Mouse (Mus musculus): ENCODE measurements around the gene Dctn2. TPM values are rescaled to one million over a fixed set of nuclear protein-coding genes. Genes with fewer than 3 reads are reported as not detected.

The Dctn2 gene
- polyA plus RNA-seq, 1 experiment = 250 TPM

DNA sequence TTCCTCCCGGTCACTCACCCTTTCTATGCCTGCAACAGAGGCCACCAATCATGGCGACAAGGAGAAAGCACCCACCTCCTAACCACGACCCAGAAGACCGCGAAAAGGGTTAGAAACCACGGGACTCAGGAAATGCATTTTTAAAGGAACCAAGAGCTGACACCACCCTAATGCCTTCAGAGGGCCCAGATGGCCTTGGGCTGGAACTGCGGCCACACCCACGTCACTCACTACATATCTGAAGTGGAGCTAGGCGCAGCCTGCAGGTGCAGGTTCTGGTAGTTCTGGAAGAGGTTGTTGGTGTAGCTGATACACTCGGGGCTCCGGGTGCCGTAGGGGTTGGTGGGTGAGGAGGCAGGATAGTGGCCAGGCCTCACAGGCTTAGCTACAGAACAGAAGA is 35.5 kb upstream of the Dctn2 start:
- peaks cover 43% of the 10 kb centered on the region for H3K27me3 ChIP-seq (ENCODE audit: control insufficient read depth, insufficient read depth, insufficient read length)

DNA sequence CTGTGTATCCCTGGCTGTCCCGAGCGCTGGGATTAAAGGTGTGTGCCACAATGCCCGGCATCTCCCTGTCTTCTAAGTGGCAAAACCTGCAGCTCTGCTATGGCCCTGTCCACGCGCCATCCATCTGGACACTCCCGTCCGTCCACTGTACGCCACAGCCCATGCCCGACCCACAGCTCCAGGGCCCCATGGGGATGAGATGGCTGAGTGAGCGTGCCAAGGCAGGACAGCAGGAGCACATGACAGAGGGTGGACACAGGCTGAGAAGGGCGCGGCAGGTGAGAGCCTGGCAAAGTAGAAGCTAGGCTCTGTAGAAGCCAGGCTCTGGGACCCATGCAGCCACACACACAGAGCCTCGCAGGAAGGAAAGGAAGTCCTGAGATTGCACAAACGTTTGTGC is 34.4 kb upstream of the Dctn2 start:
- Histone ChIP-seq H3K4me3 (no peak overlapping the region), H3K4me2 (ENCODE audit: low read depth) (no peak overlapping the region), H3ac (ENCODE audit: control insufficient read depth, insufficient read length) (no peak overlapping the region), H3K27me3 (ENCODE audit: control insufficient read depth, insufficient read depth, insufficient read length) (peaks cover 48% of the 10 kb centered on the region), H3K36me3 (ENCODE audit: control insufficient read depth, insufficient read depth) (no peaks in the 10 kb centered on the region), H3K79me2 (ENCODE audit: control insufficient read depth, insufficient read depth) (no peaks in the 10 kb centered on the region)
- TF ChIP-seq TCF3 (IDR thresholded peaks at IDR 0.05; ENCODE audit: insufficient read length, low read depth) = no peak
- no peak for TF ChIP-seq CEBPB (IDR thresholded peaks at IDR 0.05; ENCODE audit: insufficient read depth, poor library complexity, severe bottlenecking)
- TF ChIP-seq TCF12 (IDR thresholded peaks at IDR 0.05; ENCODE audit: insufficient read depth, poor library complexity, severe bottlenecking) = no peak
- no peak for TF ChIP-seq MAX (IDR thresholded peaks at IDR 0.05; ENCODE audit: low read depth)
- TF ChIP-seq USF1 (IDR thresholded peaks at IDR 0.05; ENCODE audit: low read depth) = no peak
- no peak for TF ChIP-seq POLR2A (IDR thresholded peaks at IDR 0.05; ENCODE audit: insufficient read length, low read depth)
- no peak for TF ChIP-seq MYOG (IDR thresholded peaks at IDR 0.05; ENCODE audit: control insufficient read depth in 1 of 3, insufficient read depth in 1 of 3, insufficient read length in 2 of 3, low read depth in 2 of 3)
- no peak for TF ChIP-seq SRF (IDR thresholded peaks at IDR 0.05; ENCODE audit: control insufficient read depth, insufficient read length, low read depth)
- TF ChIP-seq MYOD1 (IDR thresholded peaks at IDR 0.05; ENCODE audit: control insufficient read depth in 1 of 3, insufficient read length in 2 of 3, low read depth in 2 of 3) = no peak
- TF ChIP-seq POLR2AphosphoS2 (IDR thresholded peaks at IDR 0.05; ENCODE audit: insufficient read length, low read depth) = no peak
- TF ChIP-seq REST (IDR thresholded peaks at IDR 0.05; ENCODE audit: insufficient read depth, insufficient read length) = no peak
- TF ChIP-seq E2F4 (IDR thresholded peaks at IDR 0.05; ENCODE audit: insufficient read depth) = no peak

More for the DNA sequence above, 35.5 kb upstream of the Dctn2 start:
- no peak overlapping the region for H3K4me3 ChIP-seq
- TF ChIP-seq REST (IDR thresholded peaks at IDR 0.05; ENCODE audit: insufficient read depth, insufficient read length) = no peak
- no peak for TF ChIP-seq MYOD1 (IDR thresholded peaks at IDR 0.05; ENCODE audit: control insufficient read depth in 1 of 3, insufficient read length in 2 of 3, low read depth in 2 of 3)
- TF ChIP-seq TCF12 (IDR thresholded peaks at IDR 0.05; ENCODE audit: insufficient read depth, poor library complexity, severe bottlenecking) = no peak
- no peak for TF ChIP-seq POLR2AphosphoS2 (IDR thresholded peaks at IDR 0.05; ENCODE audit: insufficient read length, low read depth)
- no peak for TF ChIP-seq E2F4 (IDR thresholded peaks at IDR 0.05; ENCODE audit: insufficient read depth)
- TF ChIP-seq CEBPB (IDR thresholded peaks at IDR 0.05; ENCODE audit: insufficient read depth, poor library complexity, severe bottlenecking) = no peak
- no peak overlapping the region for H3K4me2 ChIP-seq (ENCODE audit: low read depth)
- H3K79me2 ChIP-seq (ENCODE audit: control insufficient read depth, insufficient read depth) = no peaks in the 10 kb centered on the region
- no peaks in the 10 kb centered on the region for H3K36me3 ChIP-seq (ENCODE audit: control insufficient read depth, insufficient read depth)
- H3ac ChIP-seq (ENCODE audit: control insufficient read depth, insufficient read length) = no peak overlapping the region

DNA sequence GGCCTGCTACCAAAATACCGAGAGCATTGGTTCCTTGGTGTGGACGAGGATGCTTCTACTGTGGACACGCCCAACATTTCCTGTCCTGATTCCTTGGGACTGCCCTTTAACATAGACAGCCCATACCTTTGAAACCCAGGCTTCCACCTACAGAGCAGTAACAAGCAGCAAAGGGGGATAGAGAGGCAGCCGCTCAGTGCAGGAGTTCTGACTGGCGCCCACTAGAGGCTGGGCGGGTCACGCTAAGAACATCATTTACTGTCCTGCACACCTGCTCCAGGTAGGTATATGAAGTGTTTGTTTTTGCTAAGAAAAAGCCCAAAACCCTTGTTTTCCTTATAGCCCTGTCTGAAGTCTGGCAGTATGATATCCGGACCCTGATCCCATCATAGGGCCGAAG is 33.0 kb upstream of the Dctn2 start:
- Histone ChIP-seq H3K27me3 (ENCODE audit: control insufficient read depth, insufficient read depth, insufficient read length) (peaks cover 62% of the 10 kb centered on the region), H3ac (ENCODE audit: control insufficient read depth, insufficient read length) (no peak overlapping the region), H3K4me2 (ENCODE audit: low read depth) (no peak overlapping the region), H3K36me3 (ENCODE audit: control insufficient read depth, insufficient read depth) (no peaks in the 10 kb centered on the region), H3K4me3 (no peak overlapping the region), H3K79me2 (ENCODE audit: control insufficient read depth, insufficient read depth) (no peaks in the 10 kb centered on the region)
- TF ChIP-seq E2F4 (IDR thresholded peaks at IDR 0.05; ENCODE audit: insufficient read depth) = no peak
- TF ChIP-seq CEBPB (IDR thresholded peaks at IDR 0.05; ENCODE audit: insufficient read depth, poor library complexity, severe bottlenecking) = no peak
- no peak for TF ChIP-seq TCF3 (IDR thresholded peaks at IDR 0.05; ENCODE audit: insufficient read length, low read depth)
- no peak for TF ChIP-seq POLR2A (IDR thresholded peaks at IDR 0.05; ENCODE audit: insufficient read length, low read depth)
- no peak for TF ChIP-seq MYOG (IDR thresholded peaks at IDR 0.05; ENCODE audit: control insufficient read depth in 1 of 3, insufficient read depth in 1 of 3, insufficient read length in 2 of 3, low read depth in 2 of 3)
- TF ChIP-seq TCF12 (IDR thresholded peaks at IDR 0.05; ENCODE audit: insufficient read depth, poor library complexity, severe bottlenecking) = no peak
- no peak for TF ChIP-seq POLR2AphosphoS2 (IDR thresholded peaks at IDR 0.05; ENCODE audit: insufficient read length, low read depth)
- no peak for TF ChIP-seq MYOD1 (IDR thresholded peaks at IDR 0.05; ENCODE audit: control insufficient read depth in 1 of 3, insufficient read length in 2 of 3, low read depth in 2 of 3)
- TF ChIP-seq MAX (IDR thresholded peaks at IDR 0.05; ENCODE audit: low read depth) = no peak
- TF ChIP-seq USF1 (IDR thresholded peaks at IDR 0.05; ENCODE audit: low read depth) = no peak
- no peak for TF ChIP-seq SRF (IDR thresholded peaks at IDR 0.05; ENCODE audit: control insufficient read depth, insufficient read length, low read depth)
- TF ChIP-seq REST (IDR thresholded peaks at IDR 0.05; ENCODE audit: insufficient read depth, insufficient read length) = no peak

DNA sequence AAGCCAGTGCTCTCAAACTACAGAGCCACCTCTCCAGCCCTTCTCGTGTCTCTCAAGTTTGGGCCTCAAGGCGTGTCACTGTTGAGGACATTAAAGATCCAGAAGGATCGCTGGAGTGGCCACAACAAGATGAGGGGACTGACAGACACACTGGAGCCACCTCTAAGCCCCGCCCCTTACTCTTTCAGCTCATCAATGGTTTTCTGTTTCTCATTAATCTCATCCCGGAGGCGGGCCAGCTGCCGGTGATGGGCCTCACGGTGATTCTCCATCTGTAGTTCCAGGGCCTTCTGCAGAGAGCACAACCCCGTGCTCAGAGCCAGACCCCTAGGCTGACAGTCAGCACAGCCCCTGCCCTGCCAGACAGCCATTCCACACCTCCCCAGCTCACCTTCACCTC is 29.6 kb upstream of the Dctn2 start:
- no peak overlapping the region for H3K4me2 ChIP-seq (ENCODE audit: low read depth)
- no peak overlapping the region for H3ac ChIP-seq (ENCODE audit: control insufficient read depth, insufficient read length)
- H3K36me3 ChIP-seq (ENCODE audit: control insufficient read depth, insufficient read depth) = no peaks in the 10 kb centered on the region
- H3K4me3 ChIP-seq = no peak overlapping the region
- TF ChIP-seq SRF (IDR thresholded peaks at IDR 0.05; ENCODE audit: control insufficient read depth, insufficient read length, low read depth) = no peak
- no peak for TF ChIP-seq USF1 (IDR thresholded peaks at IDR 0.05; ENCODE audit: low read depth)
- no peak for TF ChIP-seq POLR2A (IDR thresholded peaks at IDR 0.05; ENCODE audit: insufficient read length, low read depth)
- no peak for TF ChIP-seq MAX (IDR thresholded peaks at IDR 0.05; ENCODE audit: low read depth)
- TF ChIP-seq TCF12 (IDR thresholded peaks at IDR 0.05; ENCODE audit: insufficient read depth, poor library complexity, severe bottlenecking) = no peak
- TF ChIP-seq TCF3 (IDR thresholded peaks at IDR 0.05; ENCODE audit: insufficient read length, low read depth) = no peak
- TF ChIP-seq POLR2AphosphoS2 (IDR thresholded peaks at IDR 0.05; ENCODE audit: insufficient read length, low read depth) = no peak
- no peak for TF ChIP-seq REST (IDR thresholded peaks at IDR 0.05; ENCODE audit: insufficient read depth, insufficient read length)
- TF ChIP-seq MYOD1 (IDR thresholded peaks at IDR 0.05; ENCODE audit: control insufficient read depth in 1 of 3, insufficient read length in 2 of 3, low read depth in 2 of 3) = no peak
- no peaks in the 10 kb centered on the region for H3K79me2 ChIP-seq (ENCODE audit: control insufficient read depth, insufficient read depth)
- peaks cover 63% of the 10 kb centered on the region for H3K27me3 ChIP-seq (ENCODE audit: control insufficient read depth, insufficient read depth, insufficient read length)

DNA sequence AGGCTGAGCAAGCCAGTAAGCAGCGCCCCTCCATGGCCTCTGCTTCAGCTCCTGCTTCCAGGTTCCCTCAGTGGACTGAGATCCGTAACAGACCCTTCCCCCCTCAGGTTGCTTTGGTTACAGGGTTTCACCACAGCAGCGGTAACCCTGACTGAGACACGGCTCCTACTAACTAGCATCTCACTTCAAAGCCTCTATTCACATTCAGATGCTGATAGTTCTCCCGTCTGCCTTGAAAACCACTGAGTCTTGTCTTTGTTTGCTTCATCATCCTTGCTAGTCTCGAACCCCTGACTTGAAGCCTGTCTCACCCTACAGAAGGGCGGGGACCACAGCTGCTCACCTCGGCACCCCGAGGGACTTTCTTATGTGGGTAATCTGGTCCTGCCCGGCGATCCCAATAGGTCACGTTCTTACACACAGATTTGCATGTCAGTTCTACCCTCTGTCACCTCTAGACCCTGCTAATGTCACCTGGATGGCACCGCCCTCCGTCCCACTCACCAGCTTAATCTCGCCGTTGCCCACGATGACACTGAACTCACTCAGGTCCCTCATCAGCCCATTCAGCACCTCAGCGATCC is 27.8 kb upstream of the Dctn2 start:
- Histone ChIP-seq H3K27me3 (ENCODE audit: control insufficient read depth, insufficient read depth, insufficient read length) (peaks cover 67% of the 10 kb centered on the region), H3K36me3 (ENCODE audit: control insufficient read depth, insufficient read depth) (no peaks in the 10 kb centered on the region), H3ac (ENCODE audit: control insufficient read depth, insufficient read length) (no peak overlapping the region), H3K4me2 (ENCODE audit: low read depth) (no peak overlapping the region), H3K4me3 (no peak overlapping the region), H3K79me2 (ENCODE audit: control insufficient read depth, insufficient read depth) (no peaks in the 10 kb centered on the region)
- TF ChIP-seq SRF (IDR thresholded peaks at IDR 0.05; ENCODE audit: control insufficient read depth, insufficient read length, low read depth) = no peak
- no peak for TF ChIP-seq POLR2AphosphoS2 (IDR thresholded peaks at IDR 0.05; ENCODE audit: insufficient read length, low read depth)
- no peak for TF ChIP-seq MAX (IDR thresholded peaks at IDR 0.05; ENCODE audit: low read depth)
- TF ChIP-seq CEBPB (IDR thresholded peaks at IDR 0.05; ENCODE audit: insufficient read depth, poor library complexity, severe bottlenecking) = no peak
- no peak for TF ChIP-seq TCF3 (IDR thresholded peaks at IDR 0.05; ENCODE audit: insufficient read length, low read depth)
- no peak for TF ChIP-seq TCF12 (IDR thresholded peaks at IDR 0.05; ENCODE audit: insufficient read depth, poor library complexity, severe bottlenecking)
- no peak for TF ChIP-seq E2F4 (IDR thresholded peaks at IDR 0.05; ENCODE audit: insufficient read depth)
- no peak for TF ChIP-seq MYOD1 (IDR thresholded peaks at IDR 0.05; ENCODE audit: control insufficient read depth in 1 of 3, insufficient read length in 2 of 3, low read depth in 2 of 3)
- no peak for TF ChIP-seq USF1 (IDR thresholded peaks at IDR 0.05; ENCODE audit: low read depth)
- no peak for TF ChIP-seq REST (IDR thresholded peaks at IDR 0.05; ENCODE audit: insufficient read depth, insufficient read length)
- TF ChIP-seq MYOG (IDR thresholded peaks at IDR 0.05; ENCODE audit: control insufficient read depth in 1 of 3, insufficient read depth in 1 of 3, insufficient read length in 2 of 3, low read depth in 2 of 3) = no peak
- no peak for TF ChIP-seq POLR2A (IDR thresholded peaks at IDR 0.05; ENCODE audit: insufficient read length, low read depth)
